15 mouse cellular contexts compared by ENCODE assay signal in the genomic region with DNA sequence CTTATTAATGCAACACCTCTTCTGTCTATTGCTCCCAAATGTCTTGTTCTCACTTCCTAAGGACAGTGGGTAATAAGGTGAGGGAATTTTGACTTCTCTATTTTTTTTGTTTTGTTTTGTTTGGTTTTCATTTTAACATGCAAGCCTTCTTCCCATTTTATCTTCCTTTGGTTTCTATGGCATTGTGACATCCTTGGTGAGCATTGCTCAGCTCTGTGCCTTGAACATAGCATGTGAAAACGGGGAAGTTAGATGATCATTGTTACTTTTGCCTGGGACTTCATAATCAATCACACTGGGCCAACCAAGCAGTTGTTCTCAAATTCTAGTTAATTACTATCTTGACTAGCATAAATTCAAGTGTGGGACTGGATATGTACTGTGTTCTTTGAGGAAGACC.
"Had no signal": no experiment of that assay in that cellular context is flagged by ENCODE, and none has a peak within 500 bp of the region (broad histone marks: within the 10 kb centered on the region; RNA-seq: fewer than 3 reads in every experiment).

No protein-coding gene starts in this region.

- H3K9ac ChIP-seq: neural tube, embryonic 13.5 days; neural tube, embryonic 15.5 days; stomach, embryonic 15.5 days had no signal

- H3K4me3 ChIP-seq: neural tube, embryonic 13.5 days; neural tube, embryonic 15.5 days; stomach, embryonic 15.5 days had no signal

- H3K27me3 ChIP-seq: neural tube, embryonic 13.5 days; neural tube, embryonic 15.5 days; stomach, embryonic 15.5 days had no signal

- H3K36me3 ChIP-seq: neural tube, embryonic 15.5 days had no signal

- DNase-seq: retina, postnatal 1 day; right cerebral cortex, adult 18-20 months; right cerebral cortex, postnatal 14 days; right cerebral cortex, postnatal 25 days; right cerebral cortex, postnatal 4 days; spleen, adult 18-20 months; thymus, adult 18-20 months; thymus, postnatal 14 days; thymus, postnatal 25 days; thymus, postnatal 36 days; thymus, postnatal 4 days had no signal

- H3K4me1 ChIP-seq: neural tube, embryonic 13.5 days; neural tube, embryonic 15.5 days; stomach, embryonic 15.5 days had no signal

- H3K27ac ChIP-seq: neural tube, embryonic 13.5 days; neural tube, embryonic 15.5 days; stomach, embryonic 15.5 days; stomach, postnatal 0 days had no signal

- H3K9me3 ChIP-seq: neural tube, embryonic 13.5 days; neural tube, embryonic 15.5 days; stomach, embryonic 15.5 days had no signal

- H3K4me2 ChIP-seq: neural tube, embryonic 13.5 days; neural tube, embryonic 15.5 days; stomach, embryonic 15.5 days had no signal
